Comparison of ENCODE assay signal across 9 mouse cellular contexts in genomic region chr15:42309586-42309985, GRCm38 (mm10).
A peak's percentile ranks its signal among the peaks of the same experiment; 100 is the strongest.
DNase-seq lines count a peak whose midpoint lies in the region; TF ChIP-seq lines count a peak whose summit lies in the region.
"Had no signal": no experiment of that assay in that cellular context is flagged by ENCODE, and none has a peak within 500 bp of the region (broad histone marks: within the 10 kb centered on the region; RNA-seq: fewer than 3 reads in every experiment).

No protein-coding gene starts in this region.

- H3K27ac ChIP-seq in left cerebral cortex, adult 2 months, result no peak overlapping the region
- H3K27ac ChIP-seq: stomach, embryonic 15.5 days had no signal

- TF ChIP-seq CTCF in left cerebral cortex, adult 2 months (IDR thresholded peaks at IDR 0.05), result no peak
- no peak for TF ChIP-seq CTCF in brain, embryonic 14.5 days (IDR thresholded peaks at IDR 0.05; ENCODE audit: borderline replicate concordance, extremely low read depth, insufficient read depth, insufficient read length)

- intact Hi-C loops in left cerebral cortex, adult 2 months (cut with DNase I), result loop anchor here (2.0 kb wide), 1 partner anchor 67 kb away; no protein-coding TSS in a partner anchor
- intact Hi-C loops in gastrocnemius, postnatal 14 days (cut with DNase I; ENCODE audit: low total_unique reads), result no loop called here

- H3K4me3 ChIP-seq in left cerebral cortex, adult 2 months, result no peak overlapping the region
- H3K4me3 ChIP-seq: erythroblast, embryonic 14.5 days; stomach, embryonic 15.5 days had no signal

- TF ChIP-seq POLR2A in brain, embryonic 14.5 days (IDR thresholded peaks at IDR 0.05; ENCODE audit: borderline replicate concordance, extremely low read depth, insufficient read depth, insufficient read length, poor library complexity, severe bottlenecking), result no peak

- peak; percentile 13 for DNase-seq in left cerebral cortex, adult 11 months (ENCODE audit: low spot score)
- no peak for DNase-seq in left cerebral cortex, adult 2 months (ENCODE audit: extremely low spot score in 1 of 2, low spot score in 2 of 2)
- peak; percentile 84 for DNase-seq in brain, embryonic 14.5 days (ENCODE audit: low read depth)
- DNase-seq in fibroblast of lung, adult 2 months (ENCODE audit: low read depth), result peak; percentile 82
- DNase-seq in lung, postnatal 10 days, result peak; percentile 39
- no peak for DNase-seq in kidney, adult 18-20 months
- DNase-seq in gastrocnemius, postnatal 14 days, result no peak

Comparison
In these comparisons a context has a peak if more than half of its experiments do, and no peak if none do; other contexts are left out.
1. DNase-seq: peak in left cerebral cortex, adult 11 months (single experiment), brain, embryonic 14.5 days (single experiment), fibroblast of lung, adult 2 months (single experiment) and lung, postnatal 10 days (single experiment); none in left cerebral cortex, adult 2 months (0 of 2), kidney, adult 18-20 months (single experiment) and gastrocnemius, postnatal 14 days (single experiment).